Mouse (Mus musculus): ENCODE data around the gene Nfic.

Gene Nfic

GRCm38 (mm10) chr10:81485479-81486018 is 30.1 kb upstream of the Nfic start:
- no peak for DNase-seq (ENCODE audit: low read depth, low spot score)

GRCm38 (mm10) chr10:81485060-81485449 is 29.6 kb upstream of the Nfic start:
- DNase-seq (ENCODE audit: low read depth, low spot score) = no peak

GRCm38 (mm10) chr10:81484441-81485059 is 29.1 kb upstream of the Nfic start:
- no peak for DNase-seq (ENCODE audit: low read depth, low spot score)

- no peak for DNase-seq (ENCODE audit: low read depth, low spot score)
Observed at GRCm38 (mm10) chr10:81483983-81484382, 28.5 kb upstream of the Nfic start.

- peak; percentile 30 for DNase-seq (ENCODE audit: low read depth, low spot score)
Observed at GRCm38 (mm10) chr10:81482533-81482889, 27.1 kb upstream of the Nfic start, which contains the start of gene Celf5. Gene Celf5 (minus strand): TSS chr10:81482709.

- DNase-seq (ENCODE audit: low read depth, low spot score) = no peak
Observed at GRCm38 (mm10) chr10:81481605-81482532, 26.4 kb upstream of the Nfic start.

- DNase-seq (ENCODE audit: low read depth, low spot score) = no peak
Observed at GRCm38 (mm10) chr10:81474461-81474860, 19.0 kb upstream of the Nfic start.

- peak; percentile 38 for DNase-seq (ENCODE audit: low read depth, low spot score)
Observed at GRCm38 (mm10) chr10:81473003-81473451, 17.6 kb upstream of the Nfic start.

GRCm38 (mm10) chr10:81472403-81473002 is 17.1 kb upstream of the Nfic start:
- DNase-seq (ENCODE audit: low read depth, low spot score) = no peak

- no peak for DNase-seq (ENCODE audit: low read depth, low spot score)
Observed at GRCm38 (mm10) chr10:81470454-81470853, 15.0 kb upstream of the Nfic start.

GRCm38 (mm10) chr10:81469253-81469652 is 13.8 kb upstream of the Nfic start:
- no peak for DNase-seq (ENCODE audit: low read depth, low spot score)

GRCm38 (mm10) chr10:81467670-81468235 is 12.3 kb upstream of the Nfic start:
- no peak for DNase-seq (ENCODE audit: low read depth, low spot score)

- no peak for DNase-seq (ENCODE audit: low read depth, low spot score)
Observed at GRCm38 (mm10) chr10:81466881-81467280, 11.4 kb upstream of the Nfic start.

- no peak for DNase-seq (ENCODE audit: low read depth, low spot score)
Observed at GRCm38 (mm10) chr10:81466066-81466465, 10.6 kb upstream of the Nfic start.

GRCm38 (mm10) chr10:81465265-81465645 is 9.8 kb upstream of the Nfic start:
- no peak for DNase-seq (ENCODE audit: low read depth, low spot score)

- DNase-seq (ENCODE audit: low read depth, low spot score) = no peak
Observed at GRCm38 (mm10) chr10:81464405-81465264, 9.2 kb upstream of the Nfic start.

- DNase-seq (ENCODE audit: low read depth, low spot score) = no peak
Observed at GRCm38 (mm10) chr10:81463531-81463930, 8.1 kb upstream of the Nfic start.

- no peak for DNase-seq (ENCODE audit: low read depth, low spot score)
Observed at GRCm38 (mm10) chr10:81462917-81463316, 7.5 kb upstream of the Nfic start.

GRCm38 (mm10) chr10:81462415-81462804 is 7.0 kb upstream of the Nfic start:
- DNase-seq (ENCODE audit: low read depth, low spot score) = no peak

GRCm38 (mm10) chr10:81461673-81462414 is 6.4 kb upstream of the Nfic start:
- DNase-seq (ENCODE audit: low read depth, low spot score) = no peak

Measured in retina, adult 2 months (tissue).